Mouse (Mus musculus) liver, adult 2 months (tissue): ENCODE data around the gene Usp22. TPM values are rescaled to one million over a fixed set of nuclear protein-coding genes. Genes with fewer than 3 reads are reported as not detected.

ENCODE experiments used
- DNase-seq: peaks from one replicate; pipeline ENCODE4 v3.0.0-alpha.2; 2011; ENCODE audit warnings: low read depth, low spot score; ENCODE audit errors: extremely low read depth
- H3K27ac ChIP-seq: fragments of 200-500 bp; replicated peaks from 2 replicates; pipeline ENCODE4 v1.5.1; 2012; ENCODE audit warnings: low read depth, mild to moderate bottlenecking, control low read depth, inconsistent platforms, low read length; ENCODE audit not compliant: insufficient read depth
- H3K27me3 ChIP-seq: fragments of 200-500 bp; 2 replicates; pipeline ENCODE4 v1.6.1; 2012; ENCODE audit warnings: mild to moderate bottlenecking, moderate library complexity, low read length, inconsistent platforms; ENCODE audit not compliant: control insufficient read depth, insufficient read depth
- H3K36me3 ChIP-seq: fragments of 200-500 bp; 2 replicates; pipeline ENCODE4 v1.6.1; 2012; ENCODE audit warnings: low read length, inconsistent platforms; ENCODE audit not compliant: control insufficient read depth, insufficient read depth
- H3K4me1 ChIP-seq: fragments of 200-500 bp; 2 replicates; pipeline ENCODE4 v1.6.1; 2011; ENCODE audit warnings: low read length; ENCODE audit not compliant: control insufficient read depth, insufficient read depth
- H3K4me3 ChIP-seq: fragments of 200-500 bp; 2 replicates; pipeline ENCODE4 v1.5.1; 2011; ENCODE audit warnings: low read depth, mild to moderate bottlenecking, control low read depth, low read length, moderate library complexity; ENCODE audit not compliant: insufficient read depth
- H3K79me2 ChIP-seq: fragments of 200-500 bp; 2 replicates; pipeline ENCODE4 v1.6.1; 2012; ENCODE audit warnings: inconsistent platforms, mild to moderate bottlenecking, low read length, moderate library complexity; ENCODE audit not compliant: control insufficient read depth, insufficient read depth
- H3K9ac ChIP-seq: fragments of 200-500 bp; 2 replicates; pipeline ENCODE4 v1.6.1; 2012; ENCODE audit warnings: low read depth, mild to moderate bottlenecking, control low read depth, inconsistent platforms, low read length
- CTCF ChIP-seq: fragments of 200-500 bp; IDR thresholded peaks from 2 replicates; pipeline ENCODE4 v1.5.1; 2011; ENCODE audit warnings: low read depth, low read length, control low read depth
- POLR2A ChIP-seq: fragments of 200-500 bp; IDR thresholded peaks from 2 replicates; pipeline ENCODE4 v1.6.1; 2011; ENCODE audit warnings: low read length, control low read depth; ENCODE audit not compliant: insufficient read depth; ENCODE audit errors: extremely low read depth
- WGBS: fragments of 180-500 bp; shearing (Covaris S2); methylation state at CpG from one replicate; pipeline ENCODE4 v1.1.7; 2018; 5-methylcytosine and 5-hydroxymethylcytosine counted together
- polyA plus RNA-seq: library from polyadenylated mRNA; depleted of rRNA; stranded (reverse); fragments of >200 nt; gene quantifications from 2 replicates; pipeline ENCODE4 v1.2.3, GENCODE M21; 2012; rRNA removed
- total RNA-seq: library from RNA; depleted of rRNA; stranded (reverse); fragments of >200 nt; gene quantifications from 2 replicates; pipeline ENCODE4 v1.2.3, GENCODE M21; 2014; rRNA removed

Usp22 gene
- total and polyA plus RNA-seq, 2 experiments, result 13.6 to 15.7 TPM

- Histone ChIP-seq H3K27me3 (no peaks in the 10 kb centered on the region; the same call in 1 of the 2 replicates), H3K36me3 (no peaks in the 10 kb centered on the region), H3K9ac (no peak overlapping the region), H3K27ac (no peak overlapping the region), H3K4me3 (no peak overlapping the region), H3K79me2 (no peaks in the 10 kb centered on the region), H3K4me1 (no peaks in the 10 kb centered on the region)
- no peak for DNase-seq
- WGBS, result 48% methylated on average over 1 of the region's 1 CpGs
- TF ChIP-seq CTCF, result no peak
- no peak for TF ChIP-seq POLR2A
Observed at GRCm38 (mm10) chr11:61110928-61111327, 63.9 kb downstream of the Usp22 start.

- no peaks in the 10 kb centered on the region for H3K36me3 ChIP-seq
- no peak overlapping the region for H3K4me3 ChIP-seq
- H3K9ac ChIP-seq, result no peak overlapping the region
- WGBS, result 60% methylated on average over 10 of the region's 10 CpGs
- DNase-seq, result no peak
- no peaks in the 10 kb centered on the region for H3K79me2 ChIP-seq
- TF ChIP-seq POLR2A, result no peak
- TF ChIP-seq CTCF, result no peak
- H3K27me3 ChIP-seq, result no peaks in the 10 kb centered on the region
- H3K27ac ChIP-seq, result no peak overlapping the region
- no peaks in the 10 kb centered on the region for H3K4me1 ChIP-seq
Observed at GRCm38 (mm10) chr11:61110113-61110512, 64.7 kb downstream of the Usp22 start.

- DNase-seq, result no peak
- no peak for TF ChIP-seq CTCF
- no peak for TF ChIP-seq POLR2A
- Histone ChIP-seq H3K36me3 (no peaks in the 10 kb centered on the region), H3K79me2 (no peaks in the 10 kb centered on the region), H3K27me3 (no peaks in the 10 kb centered on the region), H3K27ac (no peak overlapping the region), H3K4me1 (no peaks in the 10 kb centered on the region), H3K4me3 (no peak overlapping the region), H3K9ac (no peak overlapping the region)
- 82% methylated on average over 6 of the region's 6 CpGs for WGBS
Observed at GRCm38 (mm10) chr11:61109707-61110106, 65.1 kb downstream of the Usp22 start.

GRCm38 (mm10) chr11:61108911-61109361 is 65.9 kb downstream of the Usp22 start:
- no peaks in the 10 kb centered on the region for H3K79me2 ChIP-seq
- no peaks in the 10 kb centered on the region for H3K36me3 ChIP-seq
- DNase-seq, result no peak
- 82% methylated on average over 12 of the region's 12 CpGs for WGBS
- no peaks in the 10 kb centered on the region for H3K4me1 ChIP-seq
- no peak for TF ChIP-seq CTCF
- TF ChIP-seq POLR2A, result no peak
- H3K4me3 ChIP-seq, result no peak overlapping the region
- H3K27me3 ChIP-seq, result no peaks in the 10 kb centered on the region
- H3K27ac ChIP-seq, result no peak overlapping the region
- no peak overlapping the region for H3K9ac ChIP-seq

GRCm38 (mm10) chr11:61104241-61104901 is 70.5 kb downstream of the Usp22 start:
- Histone ChIP-seq H3K4me3 (no peak overlapping the region), H3K4me1 (no peaks in the 10 kb centered on the region), H3K9ac (no peak overlapping the region), H3K36me3 (no peaks in the 10 kb centered on the region), H3K27ac (no peak overlapping the region), H3K79me2 (no peaks in the 10 kb centered on the region), H3K27me3 (no peaks in the 10 kb centered on the region)
- TF ChIP-seq CTCF, result peak; percentile 98
- TF ChIP-seq POLR2A, result no peak
- DNase-seq, result peak; percentile 66
- WGBS, result 20% methylated on average over 20 of the region's 20 CpGs

GRCm38 (mm10) chr11:61102397-61103339 is 72.2 kb downstream of the Usp22 start:
- Histone ChIP-seq H3K27me3 (no peaks in the 10 kb centered on the region), H3K36me3 (no peaks in the 10 kb centered on the region), H3K27ac (no peak overlapping the region), H3K4me3 (no peak overlapping the region), H3K9ac (no peak overlapping the region), H3K4me1 (no peaks in the 10 kb centered on the region; the same call in 1 of the 2 replicates), H3K79me2 (no peaks in the 10 kb centered on the region)
- TF ChIP-seq POLR2A, result no peak
- no peak for TF ChIP-seq CTCF
- peak; percentile 13 for DNase-seq
- 58% methylated on average over 13 of the region's 13 CpGs for WGBS

Other genes with a start within 250 kb of the Usp22 start
- gene Map2k3, start 243.0 kb downstream of the Usp22 start, total RNA-seq, result 25.7 and 30.3 TPM in 2 replicates
- 36.9 and 39.7 TPM in 2 replicates for gene Map2k3, start 243.0 kb downstream of the Usp22 start, polyA plus RNA-seq
- not detected in 2 replicates for gene Kcnj12, start 152.5 kb downstream of the Usp22 start, total RNA-seq
- not detected in 2 replicates for gene Kcnj12, start 152.5 kb downstream of the Usp22 start, polyA plus RNA-seq
- 0.65 and 1.7 TPM in 2 replicates for gene Tnfrsf13b, start 48.3 kb downstream of the Usp22 start, total RNA-seq
- 0.37 and 0.91 TPM in 2 replicates for gene Tnfrsf13b, start 48.3 kb downstream of the Usp22 start, polyA plus RNA-seq
- gene Aldh3a1, start 32.5 kb upstream of the Usp22 start, total RNA-seq, result 0.20 TPM in 1 of 2 replicates, not detected in the other
- gene Aldh3a1, start 32.5 kb upstream of the Usp22 start, polyA plus RNA-seq, result 0.05 TPM in 1 of 2 replicates, not detected in the other
- 229 and 294 TPM in 2 replicates for gene Aldh3a2, start 92.4 kb upstream of the Usp22 start, total RNA-seq
- 251 and 399 TPM in 2 replicates for gene Aldh3a2, start 92.4 kb upstream of the Usp22 start, polyA plus RNA-seq
- gene Slc47a2, start 167.8 kb upstream of the Usp22 start, total RNA-seq, result not detected in 2 replicates
- gene Slc47a2, start 167.8 kb upstream of the Usp22 start, polyA plus RNA-seq, result not detected in 2 replicates
- gene Slc47a1, start 203.3 kb upstream of the Usp22 start, total RNA-seq, result 160 and 169 TPM in 2 replicates
- 151 and 163 TPM in 2 replicates for gene Slc47a1, start 203.3 kb upstream of the Usp22 start, polyA plus RNA-seq